Mouse (Mus musculus) intestine, embryonic 14.5 days (tissue): ENCODE measurements around the gene Chrd. TPM values are rescaled to one million over a fixed set of nuclear protein-coding genes. Genes with fewer than 3 reads are reported as not detected.

Experiments used
- ATAC-seq: fragments of 200-750 bp; cut with Nextera tagmentation; replicated peaks from 2 replicates; pipeline ENCODE4 v1.8.0; 2017; ENCODE audit warnings: low read depth, moderate number of reproducible peaks, moderate TSS enrichment, moderate library complexity; ENCODE audit not compliant: low FRiP score, low TSS enrichment
- DNase-seq: peaks from one replicate; pipeline ENCODE4 v3.0.0-alpha.2; 2018; ENCODE audit warnings: low spot score
- H3K27ac ChIP-seq: fragments of 300-500 bp; sonication (generic); 2 replicates; pipeline ENCODE4 v1.5.1; 2014; ENCODE audit warnings: low read depth, mild to moderate bottlenecking, control low read depth
- H3K27me3 ChIP-seq: fragments of 300-500 bp; sonication (generic); replicated peaks from 2 replicates; pipeline ENCODE4 v1.6.1; 2014; ENCODE audit warnings: low read length, control low read depth; ENCODE audit not compliant: control insufficient read depth, insufficient read depth
- H3K36me3 ChIP-seq: fragments of 300-500 bp; sonication (generic); 2 replicates; pipeline ENCODE4 v1.6.1; 2014; ENCODE audit warnings: low read length, control low read depth; ENCODE audit not compliant: control insufficient read depth, insufficient read depth
- H3K4me1 ChIP-seq: fragments of 300-500 bp; sonication (generic); replicated peaks from 2 replicates; pipeline ENCODE4 v1.6.1; 2014; ENCODE audit warnings: low read length, control low read depth, mixed read lengths; ENCODE audit not compliant: control insufficient read depth, insufficient read depth
- H3K4me2 ChIP-seq: fragments of 300-500 bp; sonication (generic); 2 replicates; pipeline ENCODE4 v1.6.1; 2014; ENCODE audit warnings: low read length
- H3K4me3 ChIP-seq: fragments of 300-500 bp; sonication (generic); 2 replicates; pipeline ENCODE4 v1.5.1; 2014; ENCODE audit warnings: low read depth, low read length, control low read depth, mixed read lengths
- H3K9ac ChIP-seq: fragments of 300-500 bp; sonication (generic); 2 replicates; pipeline ENCODE4 v1.6.1; 2014; ENCODE audit warnings: mild to moderate bottlenecking, low read length
- H3K9me3 ChIP-seq: fragments of 300-500 bp; sonication (generic); 2 replicates; pipeline ENCODE4 v1.6.1; 2016; ENCODE audit warnings: low read length, control low read depth; ENCODE audit not compliant: control insufficient read depth
- WGBS: fragments of 180-500 bp; shearing (Covaris S2); extraction: QIAGEN DNeasy Blood & Tissue Kit; methylation state at CpG from one replicate; pipeline ENCODE4 v1.1.7; 2014; 5-methylcytosine and 5-hydroxymethylcytosine counted together
- polyA plus RNA-seq: library from polyadenylated mRNA; unstranded; fragments of >200 nt; fragmentation: Nextera tagmentation; extraction: Ambion mirVana; gene quantifications from 2 replicates; pipeline ENCODE4 v1.2.1, GENCODE M21; 2014

The Chrd gene
- polyA plus RNA-seq, 1 experiment from 2014 or later = 4.2 TPM

DNA sequence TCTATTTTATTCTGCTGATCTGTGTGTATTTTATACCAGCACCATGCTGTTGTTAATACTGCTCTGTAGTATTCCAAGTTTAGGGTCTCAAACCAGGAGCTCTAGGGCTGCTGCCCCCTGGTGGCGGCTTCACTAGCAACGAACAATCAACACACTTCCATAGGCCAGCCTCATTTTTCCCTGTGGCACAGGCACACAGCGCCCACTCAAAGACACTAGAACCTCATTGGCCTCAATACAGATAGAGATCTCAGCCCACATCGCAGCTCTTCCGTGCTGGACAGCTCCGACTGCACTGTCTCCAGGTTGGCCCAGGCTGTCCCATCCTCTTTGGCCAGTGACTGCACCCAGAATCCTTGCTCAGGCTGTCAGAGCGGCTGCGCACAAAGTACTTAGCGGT is 32.3 kb downstream of the Chrd start:
- Histone ChIP-seq H3K36me3 (no peaks in the 10 kb centered on the region), H3K9me3 (no peaks in the 10 kb centered on the region), H3K4me3 (no peak overlapping the region), H3K27ac (no peak overlapping the region), H3K4me2 (no peak overlapping the region), H3K27me3 (no peaks in the 10 kb centered on the region), H3K9ac (no peak overlapping the region), H3K4me1 (no peaks in the 10 kb centered on the region)
- 47% methylated on average over 9 of the region's 9 CpGs for WGBS
- ATAC-seq (no peak), DNase-seq (peak; percentile 73)

DNA sequence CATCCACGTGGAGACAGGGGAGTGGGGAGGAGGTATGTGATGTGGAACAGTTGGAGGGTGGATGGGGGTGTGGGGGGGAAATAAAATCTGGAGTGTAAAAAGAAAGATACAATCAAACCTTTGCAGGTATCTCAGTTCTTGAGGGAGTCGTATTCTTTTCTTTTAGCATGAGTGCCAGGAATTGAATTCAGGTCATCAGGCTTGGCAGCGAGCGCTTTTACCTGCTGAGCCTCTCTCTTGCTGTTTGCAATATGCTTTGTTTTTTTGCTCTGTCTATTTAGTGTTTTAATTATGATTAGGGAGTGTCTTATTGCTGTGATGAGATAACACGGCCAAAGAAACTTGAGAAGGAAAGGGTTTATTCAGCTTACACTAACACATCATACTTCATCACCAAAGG is 42.1 kb downstream of the Chrd start:
- Histone ChIP-seq H3K4me1 (no peaks in the 10 kb centered on the region), H3K27ac (no peak overlapping the region), H3K36me3 (no peaks in the 10 kb centered on the region), H3K27me3 (no peaks in the 10 kb centered on the region), H3K4me3 (no peak overlapping the region), H3K9ac (no peak overlapping the region), H3K4me2 (no peak overlapping the region), H3K9me3 (no peaks in the 10 kb centered on the region)
- ATAC-seq (no peak), DNase-seq (no peak)
- 67% methylated on average over 5 of the region's 5 CpGs for WGBS

DNA sequence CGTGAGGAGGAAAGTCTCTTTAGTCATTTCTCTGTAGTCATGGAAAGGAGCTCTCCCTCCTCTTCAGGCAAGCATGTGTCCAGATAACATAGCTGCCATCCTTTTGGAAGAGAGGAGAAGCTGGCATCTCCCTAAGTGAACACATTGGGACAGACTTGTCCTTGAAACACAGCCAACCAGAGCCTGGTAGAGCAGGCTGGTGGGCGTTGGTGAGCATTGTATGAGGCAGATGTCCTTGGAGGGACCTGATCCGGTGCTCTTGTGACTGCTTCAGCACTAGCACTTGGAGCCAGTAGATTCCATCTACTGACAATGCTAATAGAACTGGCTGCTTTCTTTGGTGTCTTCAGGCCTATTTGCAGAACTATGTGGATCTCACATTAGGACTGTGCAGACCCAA is 46.9 kb downstream of the Chrd start:
- Histone ChIP-seq H3K27ac (no peak overlapping the region), H3K4me3 (no peak overlapping the region), H3K27me3 (no peaks in the 10 kb centered on the region), H3K9ac (no peak overlapping the region), H3K4me2 (no peak overlapping the region), H3K4me1 (no peaks in the 10 kb centered on the region), H3K36me3 (no peaks in the 10 kb centered on the region), H3K9me3 (no peaks in the 10 kb centered on the region)
- ATAC-seq = no peak
- 85% methylated on average over 3 of the region's 3 CpGs for WGBS
- no peak for DNase-seq

DNA sequence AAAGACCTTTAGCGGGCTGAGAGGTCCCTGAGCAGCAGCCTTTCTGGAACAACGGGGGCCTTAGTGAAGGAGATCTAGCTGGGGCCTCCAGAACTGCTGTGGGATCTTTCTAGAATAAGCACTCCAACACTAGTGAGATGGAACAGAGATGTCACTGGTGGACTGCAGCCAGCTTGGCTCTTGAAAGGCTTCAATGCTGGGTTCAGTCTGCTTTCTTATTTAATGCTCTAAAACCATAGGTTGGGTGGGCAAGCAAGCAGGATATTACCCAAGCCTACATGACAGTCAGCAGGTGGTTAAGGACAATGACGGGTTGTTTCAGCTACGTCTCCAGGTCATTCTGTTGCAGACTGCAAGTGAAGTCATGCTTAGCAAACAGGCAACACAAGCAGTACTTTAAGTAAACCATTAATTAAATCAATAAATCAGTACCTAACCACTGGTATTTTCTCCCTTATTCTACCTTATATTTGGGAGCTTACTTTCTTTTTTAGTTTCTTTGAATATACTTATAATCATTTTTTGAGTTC is 48.2 kb downstream of the Chrd start:
- Histone ChIP-seq H3K4me3 (no peak overlapping the region), H3K27ac (no peak overlapping the region), H3K4me2 (no peak overlapping the region), H3K4me1 (no peaks in the 10 kb centered on the region), H3K9ac (no peak overlapping the region), H3K9me3 (no peaks in the 10 kb centered on the region), H3K36me3 (no peaks in the 10 kb centered on the region), H3K27me3 (no peaks in the 10 kb centered on the region)
- no peak for DNase-seq
- 76% methylated on average over 4 of the region's 4 CpGs for WGBS
- ATAC-seq = no peak

DNA sequence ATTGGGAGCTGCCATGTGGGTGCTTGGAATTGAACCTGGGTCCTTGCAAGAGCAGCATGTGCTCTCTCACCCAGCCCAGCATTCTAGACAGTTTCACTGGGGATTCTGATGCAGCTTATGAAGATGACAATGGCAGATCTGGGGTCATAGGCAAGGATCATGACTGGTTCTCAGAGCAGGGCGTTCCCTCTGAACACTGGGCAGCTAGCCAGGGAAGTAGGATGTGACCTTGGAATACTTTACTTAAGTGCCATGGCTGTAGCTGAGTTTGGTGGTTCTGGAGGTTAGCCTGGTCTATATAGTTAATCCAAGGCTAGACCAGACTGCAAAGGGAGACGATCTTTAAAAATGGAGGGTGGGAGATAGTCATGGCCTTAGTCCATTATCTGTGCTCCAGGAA is 51.0 kb downstream of the Chrd start:
- Histone ChIP-seq H3K4me3 (no peak overlapping the region), H3K9ac (no peak overlapping the region), H3K27ac (no peak overlapping the region), H3K36me3 (no peaks in the 10 kb centered on the region), H3K4me1 (no peaks in the 10 kb centered on the region), H3K27me3 (no peaks in the 10 kb centered on the region), H3K9me3 (no peaks in the 10 kb centered on the region), H3K4me2 (no peak overlapping the region)
- DNase-seq (no peak), ATAC-seq (no peak)
- WGBS = 84% methylated on average over 2 of the region's 2 CpGs

DNA sequence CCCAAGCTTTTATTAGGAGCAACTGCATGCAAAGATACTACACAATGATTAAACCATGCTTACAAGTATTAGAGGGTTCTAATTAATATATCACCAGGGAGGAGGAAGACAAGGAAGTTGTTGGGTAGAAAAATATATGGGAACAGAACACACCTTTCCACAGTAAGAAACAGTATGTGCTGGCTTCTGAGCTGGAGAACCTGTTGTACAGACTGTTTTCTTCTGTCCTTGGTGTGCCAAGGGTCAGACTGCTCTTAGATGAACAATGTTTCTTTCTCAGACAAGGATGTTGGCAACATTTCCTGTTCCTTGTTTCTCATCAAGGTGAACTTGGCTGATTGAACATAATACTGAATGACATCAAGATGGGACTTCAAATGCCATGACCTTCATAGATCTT is 51.8 kb downstream of the Chrd start:
- ATAC-seq (no peak), DNase-seq (no peak)
- no peak overlapping the region for H3K9ac ChIP-seq
- no peaks in the 10 kb centered on the region for H3K27me3 ChIP-seq
- H3K4me2 ChIP-seq = no peak overlapping the region
- no peak overlapping the region for H3K27ac ChIP-seq
- no peaks in the 10 kb centered on the region for H3K9me3 ChIP-seq
- H3K36me3 ChIP-seq = no peaks in the 10 kb centered on the region
- no peak overlapping the region for H3K4me3 ChIP-seq
- H3K4me1 ChIP-seq = no peaks in the 10 kb centered on the region

DNA sequence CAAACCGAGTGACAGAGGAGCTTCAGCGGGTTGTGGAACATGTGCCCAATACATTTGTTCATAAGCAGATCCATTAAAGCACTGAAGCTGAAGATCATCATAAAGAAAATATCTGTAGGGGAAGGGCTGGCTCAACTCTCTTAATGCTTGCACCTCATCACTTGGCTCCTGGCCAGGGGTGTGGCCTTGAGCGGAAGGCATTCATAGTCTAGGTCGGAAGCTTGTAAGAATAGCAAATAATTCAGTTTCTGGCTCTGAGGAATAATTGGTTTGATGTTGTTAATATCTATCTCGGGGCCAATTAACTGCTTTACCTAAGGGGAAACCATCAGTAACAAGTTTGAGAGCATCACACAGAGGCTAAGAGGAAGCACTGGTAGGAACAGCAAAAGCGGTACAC is 53.6 kb downstream of the Chrd start:
- DNase-seq (no peak), ATAC-seq (no peak)
- H3K4me3 ChIP-seq = no peak overlapping the region
- H3K9me3 ChIP-seq = no peaks in the 10 kb centered on the region
- 75% methylated on average over 6 of the region's 6 CpGs for WGBS
- H3K9ac ChIP-seq = no peak overlapping the region
- H3K4me1 ChIP-seq = no peaks in the 10 kb centered on the region
- H3K36me3 ChIP-seq = no peaks in the 10 kb centered on the region
- H3K27me3 ChIP-seq = no peaks in the 10 kb centered on the region
- H3K4me2 ChIP-seq = no peak overlapping the region
- no peak overlapping the region for H3K27ac ChIP-seq

DNA sequence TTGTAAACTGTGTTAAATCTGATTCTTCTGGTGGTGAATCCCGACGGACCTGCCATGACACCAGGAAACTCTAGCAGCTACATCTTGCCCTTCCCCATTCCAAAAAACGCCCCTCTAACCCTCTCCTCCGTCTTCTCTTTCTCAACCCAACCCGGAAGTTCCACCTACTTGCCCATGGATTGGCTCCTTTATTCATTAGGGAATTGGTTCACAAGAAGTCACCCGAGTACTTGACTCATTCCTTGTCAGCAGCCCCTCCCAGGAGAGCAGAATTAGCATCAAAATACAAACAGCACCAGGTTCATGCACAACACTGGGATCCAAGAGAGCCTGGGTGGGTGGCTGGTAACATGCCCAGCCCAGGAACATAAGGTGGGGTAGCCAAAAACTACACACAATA is 58.9 kb downstream of the Chrd start:
- Histone ChIP-seq H3K9ac (no peak overlapping the region), H3K4me3 (no peak overlapping the region), H3K4me2 (no peak overlapping the region), H3K9me3 (no peaks in the 10 kb centered on the region), H3K27ac (no peak overlapping the region), H3K4me1 (no peaks in the 10 kb centered on the region), H3K36me3 (no peaks in the 10 kb centered on the region), H3K27me3 (no peaks in the 10 kb centered on the region)
- 65% methylated on average over 6 of the region's 6 CpGs for WGBS
- ATAC-seq (no peak), DNase-seq (no peak)
